Mouse (Mus musculus): ENCODE results near the gene Csrp2. TPM values are rescaled to one million over a fixed set of nuclear protein-coding genes. Genes with fewer than 3 reads are reported as not detected.

Gene Csrp2
- polyA plus RNA-seq, 1 experiment from 2014 or later: 1.0 TPM

DNA sequence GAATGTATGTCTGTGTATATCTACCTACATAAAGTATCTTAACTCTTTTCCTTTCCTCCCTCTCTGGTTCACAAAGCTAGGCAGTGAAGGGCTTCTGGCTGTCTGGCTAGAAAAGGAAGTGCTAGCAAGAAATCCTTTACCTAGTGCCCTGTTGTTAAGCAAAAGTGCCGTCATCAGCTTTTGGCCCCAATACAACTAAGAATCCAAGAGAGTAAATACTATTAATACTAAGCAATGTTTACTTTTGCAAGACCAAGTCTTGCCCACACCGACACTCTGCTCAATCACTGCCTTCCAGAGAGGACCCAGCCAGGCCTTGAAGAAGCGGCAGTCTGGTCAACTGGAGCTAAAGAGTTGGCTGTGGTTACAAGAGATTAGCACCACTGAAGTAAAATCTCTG, 51.5 kb downstream of the Csrp2 start:
- Histone ChIP-seq H3K79me2 (ENCODE audit: inconsistent target) (no peaks in the 10 kb centered on the region), H3K4me3 (ENCODE audit: inconsistent target) (no peak overlapping the region), H3K36me3 (ENCODE audit: inconsistent target) (peaks cover 28% of the 10 kb centered on the region; the same call in 1 of the 2 replicates), H3K27ac (no peak overlapping the region)
- WGBS (ENCODE audit: missing documents): 100% methylated on average over 3 of the region's 3 CpGs

DNA sequence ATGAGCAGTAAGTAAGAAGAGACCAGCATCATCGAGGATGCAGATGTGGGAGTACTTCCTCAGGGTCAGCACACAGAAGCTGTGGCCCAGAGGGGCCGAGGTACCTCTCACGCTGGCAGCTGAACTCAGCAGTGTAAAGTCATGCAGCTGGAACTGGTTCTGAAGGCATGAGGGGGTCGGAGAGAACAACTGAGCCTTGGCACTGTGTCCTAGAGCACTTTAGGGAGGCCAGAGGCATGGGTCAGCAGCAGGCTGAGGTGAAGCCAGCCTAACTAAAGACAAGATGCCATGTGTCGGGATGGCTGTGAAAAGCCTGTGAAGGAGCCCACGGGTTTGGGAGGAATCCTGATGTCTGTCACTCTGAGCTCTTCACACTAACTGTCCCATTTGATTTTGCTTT, 51.9 kb downstream of the Csrp2 start:
- WGBS (ENCODE audit: missing documents): 89% methylated on average over 6 of the region's 6 CpGs
- Histone ChIP-seq H3K27ac (no peak overlapping the region), H3K79me2 (ENCODE audit: inconsistent target) (no peaks in the 10 kb centered on the region), H3K4me3 (ENCODE audit: inconsistent target) (no peak overlapping the region), H3K36me3 (ENCODE audit: inconsistent target) (peaks cover 28% of the 10 kb centered on the region; the same call in 1 of the 2 replicates)

DNA sequence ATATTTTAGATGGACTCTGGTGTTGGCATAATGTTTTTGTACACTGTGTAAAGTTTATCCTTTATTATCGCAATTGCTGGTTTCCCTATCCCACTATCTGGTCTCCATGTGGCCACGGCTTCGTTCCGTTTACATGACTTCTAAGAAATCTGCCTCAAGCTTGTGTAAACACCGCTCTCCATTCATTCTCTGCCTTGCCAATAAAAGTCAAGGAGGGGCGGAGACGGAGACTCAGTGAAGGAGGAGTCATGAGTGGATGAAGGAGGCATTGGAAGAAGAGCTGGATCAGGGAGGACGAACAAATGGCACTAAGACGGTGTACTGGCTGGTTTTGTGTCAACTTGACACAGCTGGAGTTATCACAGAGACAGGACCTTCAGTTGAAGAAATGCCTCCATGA, 52.4 kb downstream of the Csrp2 start:
- no peaks in the 10 kb centered on the region for H3K79me2 ChIP-seq (ENCODE audit: inconsistent target)
- WGBS (ENCODE audit: missing documents): 100% methylated on average over 9 of the region's 9 CpGs
- H3K36me3 ChIP-seq (ENCODE audit: inconsistent target): peaks cover 25% of the 10 kb centered on the region; the same call in 1 of the 2 replicates

DNA sequence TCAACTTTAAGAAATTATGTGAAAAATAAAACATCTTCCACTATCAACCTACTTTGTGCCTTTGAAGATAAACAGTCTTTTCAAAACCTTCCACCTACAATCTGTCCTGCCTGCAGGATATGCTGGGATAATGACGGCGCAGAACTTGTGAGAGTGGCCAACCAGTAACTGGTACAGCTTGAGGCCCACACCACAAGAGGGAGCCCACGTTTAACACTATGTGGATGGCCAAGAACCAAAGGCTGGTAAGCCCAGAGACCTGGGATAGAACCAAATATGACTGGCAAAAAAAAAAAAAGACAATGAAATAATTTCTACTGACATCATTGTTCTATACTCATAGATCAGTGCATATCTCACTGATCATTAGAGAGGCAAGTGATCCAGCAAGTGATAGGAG, 54.9 kb downstream of the Csrp2 start:
- H3K36me3 ChIP-seq (ENCODE audit: inconsistent target): peaks cover 14% of the 10 kb centered on the region; the same call in 1 of the 2 replicates
- whole genome bisulfite sequencing (ENCODE audit: missing documents): 73% methylated on average over 3 of the region's 3 CpGs
- H3K27ac ChIP-seq: no peak overlapping the region

More for the DNA sequence above, 52.4 kb downstream of the Csrp2 start:
- Histone ChIP-seq H3K27ac (no peak overlapping the region), H3K4me3 (ENCODE audit: inconsistent target) (no peak overlapping the region)

DNA sequence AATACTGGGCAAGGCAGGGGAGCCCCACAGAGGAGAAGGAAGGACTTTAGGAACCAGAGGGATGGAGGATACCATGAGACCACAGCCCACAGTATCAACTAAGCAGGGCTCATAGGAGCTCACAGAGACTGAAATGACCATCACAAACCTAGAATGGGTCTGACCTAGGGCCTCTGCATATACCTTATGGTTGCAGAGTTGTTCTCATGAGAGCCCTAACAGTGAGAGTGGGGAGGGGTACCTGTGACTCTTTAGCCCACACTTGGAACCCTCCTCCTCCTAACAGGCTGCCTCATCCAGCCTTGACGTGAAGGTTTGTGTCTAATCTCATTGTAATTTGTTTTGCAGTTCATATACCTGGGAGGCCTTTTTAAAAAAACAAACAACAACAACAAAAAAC, 55.3 kb downstream of the Csrp2 start:
- WGBS (ENCODE audit: missing documents): 100% methylated on average over 1 of the region's 1 CpGs
- Histone ChIP-seq H3K4me3 (ENCODE audit: inconsistent target) (no peak overlapping the region), H3K36me3 (ENCODE audit: inconsistent target) (peaks cover 12% of the 10 kb centered on the region; the same call in 1 of the 2 replicates), H3K79me2 (ENCODE audit: inconsistent target) (no peaks in the 10 kb centered on the region), H3K27ac (no peak overlapping the region)

More for the DNA sequence above, 54.9 kb downstream of the Csrp2 start:
- Histone ChIP-seq H3K4me3 (ENCODE audit: inconsistent target) (no peak overlapping the region), H3K79me2 (ENCODE audit: inconsistent target) (no peaks in the 10 kb centered on the region)

DNA sequence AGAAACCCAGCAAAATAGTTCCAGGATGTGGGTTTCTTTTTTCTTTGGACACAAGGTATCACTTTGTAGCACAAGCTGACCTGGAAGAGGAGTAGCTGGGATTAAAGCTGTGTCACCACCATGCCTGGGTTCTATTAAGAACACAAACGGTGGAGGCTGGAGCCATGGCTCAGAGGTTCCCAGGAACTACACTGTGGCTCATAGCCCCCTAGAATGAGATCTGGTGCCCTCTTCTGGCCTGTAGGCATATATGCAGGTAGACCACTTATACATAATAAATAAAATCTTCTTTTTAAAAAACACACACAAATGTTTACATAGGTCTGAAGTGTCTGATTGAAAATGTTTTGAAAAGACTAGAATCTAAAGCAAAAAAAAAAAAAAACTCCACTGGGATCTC, 56.5 kb downstream of the Csrp2 start:
- no peaks in the 10 kb centered on the region for H3K79me2 ChIP-seq (ENCODE audit: inconsistent target)
- H3K27ac ChIP-seq: no peak overlapping the region
- no peak overlapping the region for H3K4me3 ChIP-seq (ENCODE audit: inconsistent target)
- peaks cover 20% of the 10 kb centered on the region; the same call in 1 of the 2 replicates for H3K36me3 ChIP-seq (ENCODE audit: inconsistent target)
- 7% methylated on average over 1 of the region's 1 CpGs for whole genome bisulfite sequencing (ENCODE audit: missing documents)

DNA sequence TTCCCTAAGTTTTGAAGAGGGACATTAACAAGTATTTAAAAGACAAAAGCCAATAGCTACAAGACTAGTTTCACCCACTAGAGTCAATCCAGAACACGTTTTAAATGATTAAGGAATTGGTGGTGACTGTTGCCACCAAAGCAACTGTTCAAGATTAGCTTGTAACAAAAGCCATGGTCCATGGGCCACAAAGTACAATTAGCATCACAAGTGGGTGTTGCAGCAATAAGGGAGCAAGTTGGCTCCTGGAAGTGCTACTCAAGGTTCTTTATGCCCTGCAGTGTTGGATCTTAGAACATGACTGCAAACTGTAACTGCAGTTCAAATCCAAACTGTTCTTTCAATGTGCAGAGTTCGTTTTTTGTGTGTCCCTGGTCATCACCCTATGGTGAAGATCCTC, 57.8 kb downstream of the Csrp2 start:
- WGBS (ENCODE audit: missing documents): 80% methylated on average over 2 of the region's 2 CpGs
- no peaks in the 10 kb centered on the region for H3K79me2 ChIP-seq (ENCODE audit: inconsistent target)
- no peak overlapping the region for H3K4me3 ChIP-seq (ENCODE audit: inconsistent target)
- H3K36me3 ChIP-seq (ENCODE audit: inconsistent target): peaks cover 26% of the 10 kb centered on the region; the same call in 1 of the 2 replicates
- no peak overlapping the region for H3K27ac ChIP-seq

DNA sequence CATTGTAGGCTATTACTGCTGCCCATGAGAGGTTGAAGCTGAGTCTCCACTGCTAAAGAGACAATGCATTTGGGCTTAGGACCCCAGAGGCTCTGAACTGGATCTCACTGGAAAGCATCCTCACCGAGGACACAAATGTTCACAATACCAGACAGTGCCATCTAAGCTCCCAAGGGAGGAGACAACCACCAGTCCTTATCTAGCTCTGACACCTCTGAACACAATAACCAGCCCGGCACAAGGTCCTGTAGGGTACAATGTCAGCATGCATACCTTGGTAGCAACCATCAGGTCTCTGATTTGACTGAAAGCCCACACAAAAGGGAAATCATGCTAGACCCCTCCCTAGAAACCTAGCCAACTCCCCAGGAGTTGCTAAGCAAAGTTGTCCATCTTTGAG, 59.8 kb downstream of the Csrp2 start:
- H3K27ac ChIP-seq: no peak overlapping the region
- H3K36me3 ChIP-seq (ENCODE audit: inconsistent target): peaks cover 18% of the 10 kb centered on the region; the same call in 1 of the 2 replicates
- 82% methylated on average over 2 of the region's 2 CpGs for WGBS (ENCODE audit: missing documents)
- no peaks in the 10 kb centered on the region for H3K79me2 ChIP-seq (ENCODE audit: inconsistent target)
- no peak overlapping the region for H3K4me3 ChIP-seq (ENCODE audit: inconsistent target)

DNA sequence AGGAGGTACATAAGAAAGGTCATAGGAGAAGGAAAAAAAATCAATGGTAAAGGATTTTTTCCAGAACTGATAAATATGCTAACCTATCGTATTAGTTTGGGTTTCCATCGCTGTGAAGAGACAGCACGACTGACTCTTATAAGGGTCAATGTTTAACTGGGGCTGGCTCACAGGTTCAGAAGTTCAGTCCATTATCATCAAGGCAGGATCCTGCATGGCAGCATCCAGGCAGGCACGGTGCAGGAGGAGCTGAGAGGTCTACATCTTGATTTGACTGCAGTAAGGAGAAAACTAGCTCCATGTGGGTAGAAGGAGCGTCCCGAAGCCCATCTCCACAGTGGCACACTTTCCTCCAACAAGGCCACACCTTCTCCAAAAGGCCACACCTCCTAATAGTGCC, 60.9 kb downstream of the Csrp2 start:
- Histone ChIP-seq H3K79me2 (ENCODE audit: inconsistent target) (no peaks in the 10 kb centered on the region), H3K4me3 (ENCODE audit: inconsistent target) (no peak overlapping the region), H3K27ac (no peak overlapping the region), H3K36me3 (ENCODE audit: inconsistent target) (peaks cover 18% of the 10 kb centered on the region; the same call in 1 of the 2 replicates)
- WGBS (ENCODE audit: missing documents): 93% methylated on average over 6 of the region's 6 CpGs

DNA sequence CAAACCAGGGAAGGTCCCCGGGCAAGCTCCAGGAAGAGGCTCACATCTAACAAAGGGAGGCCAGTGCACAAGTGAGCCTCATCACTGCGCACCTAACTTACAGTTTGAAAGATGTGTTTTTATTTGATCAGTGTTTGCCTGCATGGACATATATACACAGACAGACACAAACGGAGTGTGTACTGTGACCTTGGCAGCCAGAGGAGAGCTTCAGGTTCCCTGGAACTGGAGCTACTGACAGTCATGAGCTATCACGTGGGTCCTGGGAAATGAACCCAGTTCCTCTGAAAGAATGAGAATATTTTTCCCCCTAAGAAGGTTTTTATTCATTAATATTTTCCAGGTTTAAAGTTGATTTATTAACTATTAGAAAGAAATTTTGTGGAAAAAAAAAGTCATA, 63.2 kb downstream of the Csrp2 start:
- 95% methylated on average over 4 of the region's 4 CpGs for WGBS (ENCODE audit: missing documents)
- Histone ChIP-seq H3K4me3 (ENCODE audit: inconsistent target) (no peak overlapping the region), H3K27ac (no peak overlapping the region), H3K79me2 (ENCODE audit: inconsistent target) (peaks cover 15% of the 10 kb centered on the region; the same call in 1 of the 2 replicates), H3K36me3 (ENCODE audit: inconsistent target) (peaks cover 18% of the 10 kb centered on the region; the same call in 1 of the 2 replicates)

DNA sequence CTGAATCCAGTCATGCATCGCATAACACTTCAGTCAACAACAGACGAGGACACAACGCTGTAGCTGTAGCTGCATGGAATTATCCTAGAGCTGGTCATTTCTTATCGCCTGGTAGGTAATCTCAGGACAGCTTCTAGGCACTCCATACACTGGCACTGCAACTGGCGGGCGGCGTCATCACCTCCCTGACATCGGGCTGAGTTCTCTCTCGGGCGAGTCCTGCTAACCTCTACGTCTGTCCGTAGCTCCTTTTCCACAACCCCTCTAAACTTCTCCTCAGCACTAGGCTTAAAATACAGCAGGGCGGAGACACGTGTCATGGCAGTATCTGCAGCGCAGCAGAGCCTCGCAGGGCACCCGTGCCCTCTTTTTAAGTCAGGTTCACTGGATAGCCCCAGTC, 67.1 kb downstream of the Csrp2 start:
- no peak overlapping the region for H3K27ac ChIP-seq
- no peak overlapping the region for H3K4me3 ChIP-seq (ENCODE audit: inconsistent target)
- H3K79me2 ChIP-seq (ENCODE audit: inconsistent target): peaks cover 54% of the 10 kb centered on the region; the same call in 1 of the 2 replicates
- 0 out of 2 replicates have a peak, but pooled peaks cover 4% of the 10 kb centered on the region for H3K36me3 ChIP-seq (ENCODE audit: inconsistent target)
- 95% methylated on average over 17 of the region's 17 CpGs for WGBS (ENCODE audit: missing documents)

Other genes with a start within 250 kb of the Csrp2 start
- 0.21 to 3.2 TPM (median 1.3 TPM) in 3 replicates for gene E2f7, start 174.3 kb upstream of the Csrp2 start, polyA plus RNA-seq (2018)
- gene Zdhhc17, start 90.4 kb downstream of the Csrp2 start, polyA plus RNA-seq (2018): 8.6 to 11.9 TPM (median 11.5 TPM) in 3 replicates
- 244 to 329 TPM (median 315 TPM) in 3 replicates for gene Osbpl8, start 245.0 kb downstream of the Csrp2 start, polyA plus RNA-seq (2018)